Mouse (Mus musculus) G1E (cell line): Measurements from ENCODE around the gene Trir. TPM values are rescaled to one million over a fixed set of nuclear protein-coding genes. Genes with fewer than 3 reads are reported as not detected.

Experiments
- ATAC-seq: 2 replicates; pipeline ENCODE4 v1.8.0; 2016; ENCODE audit warnings: mild to moderate bottlenecking; ENCODE audit not compliant: insufficient number of reproducible peaks, poor library complexity, low FRiP score, severe bottlenecking; ENCODE audit errors: extremely low read depth
- DNase-seq: peaks from one replicate; pipeline ENCODE4 v3.0.0; 2012; ENCODE audit warnings: low spot score
- H3K27me3 ChIP-seq: 2 replicates; pipeline ENCODE4 v1.6.1; 2012; ENCODE audit warnings: mild to moderate bottlenecking, low read length, inconsistent platforms; ENCODE audit not compliant: insufficient read depth
- H3K36me3 ChIP-seq: replicated peaks from 2 replicates; pipeline ENCODE3; 2012; ENCODE audit warnings: mild to moderate bottlenecking, inconsistent platforms
- H3K4me1 ChIP-seq: 2 replicates; pipeline ENCODE4 v1.6.1; 2012; ENCODE audit warnings: low read depth, low read length, inconsistent platforms, mixed read lengths; ENCODE audit not compliant: insufficient read depth
- H3K4me3 ChIP-seq: 2 replicates; pipeline ENCODE4 v1.5.1; 2012; ENCODE audit warnings: low read depth, mild to moderate bottlenecking, inconsistent platforms, low read length, moderate library complexity, mixed read lengths
- H3K9me3 ChIP-seq: replicated peaks from 2 replicates; pipeline ENCODE4 v1.6.1; 2012; ENCODE audit warnings: inconsistent platforms
- CTCF ChIP-seq: IDR thresholded peaks from 2 replicates; pipeline ENCODE4 v1.5.1; 2012; ENCODE audit warnings: low read depth, low read length, inconsistent platforms, mixed read lengths
- GATA1 ChIP-seq: IDR thresholded peaks from 2 replicates; pipeline ENCODE4 v1.6.1; 2012; ENCODE audit warnings: borderline replicate concordance, low read length, inconsistent platforms, mixed read lengths
- GATA2 ChIP-seq: IDR thresholded peaks from 2 replicates; pipeline ENCODE4 v1.6.1; 2012; ENCODE audit warnings: low read depth, low read length, inconsistent platforms, borderline replicate concordance
- POLR2AphosphoS5 ChIP-seq: IDR thresholded peaks from 2 replicates; pipeline ENCODE4 v1.6.1; 2012; ENCODE audit warnings: low read depth, low read length, inconsistent platforms; ENCODE audit not compliant: insufficient replicate concordance
- TAL1 ChIP-seq: conservative IDR thresholded peaks from 2 replicates; pipeline ENCODE4 v1.6.1; 2012; ENCODE audit warnings: low read depth, low read length, inconsistent platforms, mixed read lengths
- polyA plus RNA-seq: library from polyadenylated mRNA; stranded (reverse); fragments of >175 nt; gene quantifications from 2 replicates; pipeline ENCODE4 v1.2.3, GENCODE M21; 2012
- total RNA-seq, 2 experiments: library from RNA; stranded (forward) in 1 of 2; stranded (reverse) in 1 of 2; fragments of 200-1000 nt in 1 of 2; fragments of >200 nt in 1 of 2; fragmentation: Nextera tagmentation in 1 of 2; gene quantifications; 2 replicates each; pipeline ENCODE4 v1.2.3; 2014 to 2017

Trir gene
- total RNA-seq (2014; fragmentation: Nextera tagmentation) (61.3 and 64.2 TPM in 2 replicates), total RNA-seq (2017) (151 and 196 TPM in 2 replicates), polyA plus RNA-seq (263 and 317 TPM in 2 replicates)

GRCm38 (mm10) chr8:85026670-85027515, at the start of gene Trir:
TSS of gene Trir (plus strand) at chr8:85026823.
- peak; percentile 87 for DNase-seq
- H3K36me3 ChIP-seq: peaks cover 59% of the 10 kb centered on the region
- peaks cover 70% of the 10 kb centered on the region for H3K4me1 ChIP-seq

GRCm38 (mm10) chr8:84977435-84978247, 49.0 kb upstream of the Trir start:
- Histone ChIP-seq H3K9me3 (no peaks in the 10 kb centered on the region), H3K36me3 (peaks cover 17% of the 10 kb centered on the region), H3K27me3 (no peaks in the 10 kb centered on the region), H3K4me3 (peak overlapping the region; percentile 87), H3K4me1 (peaks cover 85% of the 10 kb centered on the region)
- peak; percentile 55 for DNase-seq
- TF ChIP-seq POLR2AphosphoS5 (0 out of 2 replicates have a peak, but pooled peaks have one; percentile 52), GATA1 (no peak), GATA2 (no peak), CTCF (no peak), TAL1 (no peak)
- no peak for ATAC-seq

More at GRCm38 (mm10) chr8:85026670-85027515, at the start of gene Trir:
- Histone ChIP-seq H3K4me3 (peak within 1 kb of the TSS; percentile 95), H3K27me3 (no peaks in the 10 kb centered on the region), H3K9me3 (no peaks in the 10 kb centered on the region)
- peak; percentile 70 for ATAC-seq
- TF ChIP-seq POLR2AphosphoS5: no peak
- no peak for TF ChIP-seq GATA2
- no peak for TF ChIP-seq CTCF
- no peak for TF ChIP-seq GATA1
- no peak for TF ChIP-seq TAL1

- TF ChIP-seq POLR2AphosphoS5 (peak; percentile 97), TAL1 (no peak)
- H3K27me3 ChIP-seq: no peaks in the 10 kb centered on the region
- H3K9me3 ChIP-seq: no peaks in the 10 kb centered on the region
- ATAC-seq (peak; percentile 47), DNase-seq (peak; percentile 96)
- peaks cover 10% of the 10 kb centered on the region for H3K36me3 ChIP-seq
- H3K4me1 ChIP-seq: peaks cover 86% of the 10 kb centered on the region
- peak within 1 kb of the TSS; percentile 87 for H3K4me3 ChIP-seq
Measured at GRCm38 (mm10) chr8:84978248-84978940, 48.2 kb upstream of the Trir start, which contains the start of gene Junb. TSS of gene Junb (minus strand) at chr8:84978718.

GRCm38 (mm10) chr8:84979599-84980421, 46.8 kb upstream of the Trir start:
- H3K27me3 ChIP-seq: no peaks in the 10 kb centered on the region
- ATAC-seq (peak; percentile 40), DNase-seq (peak; percentile 81)
- no peaks in the 10 kb centered on the region for H3K9me3 ChIP-seq
- peaks cover 88% of the 10 kb centered on the region for H3K4me1 ChIP-seq
- TF ChIP-seq POLR2AphosphoS5 (no peak), GATA2 (no peak), TAL1 (no peak), GATA1 (no peak), CTCF (no peak)
- peak overlapping the region; percentile 87 for H3K4me3 ChIP-seq
- H3K36me3 ChIP-seq: peaks cover 4% of the 10 kb centered on the region

- TF ChIP-seq CTCF: no peak
- TF ChIP-seq GATA1: no peak
- H3K36me3 ChIP-seq: peaks cover 4% of the 10 kb centered on the region
- no peak for DNase-seq
- no peaks in the 10 kb centered on the region for H3K9me3 ChIP-seq
- H3K27me3 ChIP-seq: no peaks in the 10 kb centered on the region
- peak overlapping the region; percentile 87; the same call in 1 of the 2 replicates for H3K4me3 ChIP-seq
- H3K4me1 ChIP-seq: peaks cover 88% of the 10 kb centered on the region
- ATAC-seq: no peak
Measured at GRCm38 (mm10) chr8:84980622-84981358, 45.8 kb upstream of the Trir start.
